20 mouse cellular contexts compared by ENCODE assay signal in genomic region chr8:44261039-44261438, GRCm38 (mm10).
A peak's percentile ranks its signal among the peaks of the same experiment; 100 is the strongest.
DNase-seq lines count a peak whose midpoint lies in the region; ATAC-seq and TF ChIP-seq lines count a peak whose summit lies in the region.
"Had no signal": no experiment of that assay in that cellular context is flagged by ENCODE, and none has a peak within 500 bp of the region (broad histone marks: within the 10 kb centered on the region; RNA-seq: fewer than 3 reads in every experiment).

No protein-coding gene starts in this region.

- TF ChIP-seq CTCF in lung, adult 2 months (IDR thresholded peaks at IDR 0.05; ENCODE audit: insufficient read depth, low read length): no peak
- TF ChIP-seq CTCF in forebrain, postnatal 0 days (IDR thresholded peaks at IDR 0.05; ENCODE audit: low read depth): no peak

- peak; percentile 79 for ATAC-seq in kidney, embryonic 14.5 days (ENCODE audit: low FRiP score, low TSS enrichment)
- peak; percentile 85 for ATAC-seq in lung, embryonic 15.5 days (ENCODE audit: borderline replicate concordance, extremely low read depth, low FRiP score, low TSS enrichment)
- ATAC-seq in embryonic facial prominence, embryonic 14.5 days (ENCODE audit: low read depth): peak; percentile 84; the same call in 1 of the 2 replicates
- no peak for ATAC-seq in forebrain, postnatal 0 days
- ATAC-seq: activated CD4-positive, CD25-positive, alpha-beta regulatory T cell, adult 4 months; CD4-positive, CD25-positive, alpha-beta regulatory T cell, adult 4 months; midbrain, embryonic 16.5 days had no signal

- H3K9ac ChIP-seq in kidney, embryonic 14.5 days (ENCODE audit: low read depth, low read length): no peak overlapping the region
- no peak overlapping the region for H3K9ac ChIP-seq in lung, embryonic 15.5 days
- no peak overlapping the region for H3K9ac ChIP-seq in embryonic facial prominence, embryonic 14.5 days (ENCODE audit: low read depth, low read length)
- no peak overlapping the region for H3K9ac ChIP-seq in forebrain, postnatal 0 days
- H3K9ac ChIP-seq: embryonic facial prominence, embryonic 13.5 days; neural tube, embryonic 15.5 days had no signal

- TF ChIP-seq POLR2A in lung, adult 2 months (IDR thresholded peaks at IDR 0.05; ENCODE audit: borderline replicate concordance, extremely low read depth, low read depth, low read length): no peak

- H3K36me3 ChIP-seq in kidney, embryonic 14.5 days (ENCODE audit: control insufficient read depth, insufficient read depth, low read length): no peaks in the 10 kb centered on the region
- H3K36me3 ChIP-seq in lung, embryonic 15.5 days: no peaks in the 10 kb centered on the region
- no peaks in the 10 kb centered on the region for H3K36me3 ChIP-seq in embryonic facial prominence, embryonic 14.5 days (ENCODE audit: control insufficient read depth, insufficient read depth, low read length)
- no peaks in the 10 kb centered on the region for H3K36me3 ChIP-seq in forebrain, postnatal 0 days (ENCODE audit: insufficient read depth)
- H3K36me3 ChIP-seq: embryonic facial prominence, embryonic 13.5 days; forebrain, embryonic 10.5 days; neural tube, embryonic 15.5 days had no signal

- no peaks in the 10 kb centered on the region for H3K9me3 ChIP-seq in kidney, embryonic 14.5 days (ENCODE audit: control insufficient read depth, low read length)
- H3K9me3 ChIP-seq in lung, embryonic 15.5 days: no peaks in the 10 kb centered on the region
- no peaks in the 10 kb centered on the region for H3K9me3 ChIP-seq in embryonic facial prominence, embryonic 14.5 days (ENCODE audit: control insufficient read depth, low read length)
- no peaks in the 10 kb centered on the region for H3K9me3 ChIP-seq in forebrain, postnatal 0 days (ENCODE audit: low read length)
- H3K9me3 ChIP-seq: embryonic facial prominence, embryonic 13.5 days; forebrain, embryonic 10.5 days; neural tube, embryonic 15.5 days had no signal

- no peak for DNase-seq in kidney, postnatal 25 days
- DNase-seq in lung, adult 2 months: no peak
- peak; percentile 51 for DNase-seq in embryonic facial prominence, embryonic 14.5 days (ENCODE audit: low spot score)
- DNase-seq in lung, postnatal 25 days (ENCODE audit: low spot score): peak; percentile 3
- DNase-seq in forebrain, postnatal 0 days: no peak
- no peak for DNase-seq in gastrocnemius, postnatal 36 days
- DNase-seq: adrenal gland, postnatal 14 days; cerebellum, adult 9-11 months; gastrocnemius, postnatal 10 days; kidney, adult 18-20 months; liver; thymus, postnatal 14 days had no signal

- no peaks in the 10 kb centered on the region for H3K27me3 ChIP-seq in kidney, embryonic 14.5 days (ENCODE audit: control insufficient read depth, insufficient read depth, low read length)
- H3K27me3 ChIP-seq in lung, embryonic 15.5 days: no peaks in the 10 kb centered on the region
- H3K27me3 ChIP-seq in embryonic facial prominence, embryonic 14.5 days (replicated peaks; ENCODE audit: control insufficient read depth, insufficient read depth, low read length): no peaks in the 10 kb centered on the region
- H3K27me3 ChIP-seq in forebrain, postnatal 0 days (ENCODE audit: insufficient read depth, low read length): no peaks in the 10 kb centered on the region
- H3K27me3 ChIP-seq: embryonic facial prominence, embryonic 13.5 days; neural tube, embryonic 15.5 days had no signal

- no peak overlapping the region for H3K4me3 ChIP-seq in kidney, embryonic 14.5 days (ENCODE audit: low read length)
- H3K4me3 ChIP-seq in lung, embryonic 15.5 days: no peak overlapping the region
- no peak overlapping the region for H3K4me3 ChIP-seq in lung, adult 2 months (replicated peaks; ENCODE audit: extremely low read depth, low read depth, low read length)
- H3K4me3 ChIP-seq in embryonic facial prominence, embryonic 14.5 days (ENCODE audit: low read depth, low read length): no peak overlapping the region
- no peak overlapping the region for H3K4me3 ChIP-seq in forebrain, postnatal 0 days (ENCODE audit: low read depth, low read length)
- H3K4me3 ChIP-seq: embryonic facial prominence, embryonic 13.5 days; forebrain, embryonic 10.5 days; neural tube, embryonic 15.5 days had no signal

- 63% methylated on average over 4 of the region's 4 CpGs for WGBS in kidney, embryonic 14.5 days
- WGBS in lung, embryonic 15.5 days: 53% methylated on average over 4 of the region's 4 CpGs
- WGBS in lung, adult 2 months: 68% methylated on average over 4 of the region's 4 CpGs
- 54% methylated on average over 3 of the region's 4 CpGs for WGBS in embryonic facial prominence, embryonic 14.5 days
- 80% methylated on average over 4 of the region's 4 CpGs for WGBS in forebrain, postnatal 0 days

- no peak overlapping the region for H3K4me2 ChIP-seq in kidney, embryonic 14.5 days (replicated peaks; ENCODE audit: low read depth, low read length)
- no peak overlapping the region for H3K4me2 ChIP-seq in lung, embryonic 15.5 days
- H3K4me2 ChIP-seq in embryonic facial prominence, embryonic 14.5 days (ENCODE audit: low read depth, low read length): no peak overlapping the region
- H3K4me2 ChIP-seq in forebrain, postnatal 0 days (ENCODE audit: low read depth): no peak overlapping the region
- H3K4me2 ChIP-seq: embryonic facial prominence, embryonic 13.5 days; neural tube, embryonic 15.5 days had no signal

- H3K27ac ChIP-seq in kidney, embryonic 14.5 days (ENCODE audit: low read depth, low read length): no peak overlapping the region
- H3K27ac ChIP-seq in lung, embryonic 15.5 days: peak overlapping the region; percentile 63
- no peak overlapping the region for H3K27ac ChIP-seq in embryonic facial prominence, embryonic 14.5 days (replicated peaks; ENCODE audit: low read depth, low read length)
- H3K27ac ChIP-seq in forebrain, postnatal 0 days (ENCODE audit: low read depth, low read length): no peak overlapping the region
- H3K27ac ChIP-seq: embryonic facial prominence, embryonic 13.5 days; forebrain, embryonic 10.5 days; neural tube, embryonic 15.5 days had no signal

- no peaks in the 10 kb centered on the region for H3K4me1 ChIP-seq in kidney, embryonic 14.5 days (ENCODE audit: control insufficient read depth, insufficient read depth, low read length)
- no peaks in the 10 kb centered on the region for H3K4me1 ChIP-seq in lung, embryonic 15.5 days
- no peaks in the 10 kb centered on the region for H3K4me1 ChIP-seq in lung, adult 2 months (ENCODE audit: control insufficient read depth, insufficient read depth, low read length)
- no peaks in the 10 kb centered on the region for H3K4me1 ChIP-seq in embryonic facial prominence, embryonic 14.5 days (ENCODE audit: control insufficient read depth, insufficient read depth, low read length)
- no peaks in the 10 kb centered on the region for H3K4me1 ChIP-seq in forebrain, postnatal 0 days (ENCODE audit: insufficient read depth)
- H3K4me1 ChIP-seq: neural tube, embryonic 15.5 days had no signal

- intact Hi-C loops in gastrocnemius, postnatal 36 days (cut with DNase I): no loop called here

Comparison
In these comparisons a context has a peak if more than half of its experiments do, and no peak if none do; other contexts are left out.
1. DNase-seq: peak in embryonic facial prominence, embryonic 14.5 days (single experiment) and lung, postnatal 25 days (single experiment); none in kidney, postnatal 25 days (0 of 2), lung, adult 2 months (single experiment), forebrain, postnatal 0 days (single experiment) and gastrocnemius, postnatal 36 days (0 of 2).